Mouse (Mus musculus): ENCODE measurements at regions not wholly inside any gene's neighbourhood (a gene's known extent, or its start where the extent isn't known, plus 50 kb on each side); places are given as distances from the start of the nearest gene placed in this dataset.
A peak's percentile ranks its signal among the peaks of the same experiment; 100 is the strongest.

DNA sequence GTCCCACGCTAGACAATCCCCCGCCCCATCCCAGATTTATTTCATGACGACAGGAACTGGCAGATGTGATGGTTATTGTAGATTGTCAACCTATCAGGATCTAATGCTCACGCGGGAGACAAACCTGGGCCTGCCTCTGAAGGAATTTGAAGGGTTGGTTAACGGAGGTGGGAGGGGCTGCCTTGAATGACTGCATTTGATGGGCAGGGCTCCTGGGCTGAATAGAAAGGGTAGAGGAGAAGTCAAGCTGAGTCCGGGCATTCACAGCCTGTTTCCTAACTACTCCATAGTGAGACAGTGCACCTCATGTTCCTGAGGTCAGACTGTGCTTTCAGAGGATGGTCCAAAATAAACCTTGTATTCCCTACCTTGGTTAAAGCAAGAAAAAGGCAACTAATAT is 259.1 kb downstream of the Cryba4 start:
- H3K9me3 ChIP-seq (ENCODE audit: control insufficient read depth, low read length), result no peaks in the 10 kb centered on the region
- no peaks in the 10 kb centered on the region for H3K4me1 ChIP-seq (ENCODE audit: control insufficient read depth, insufficient read depth, low read length)
- H3K36me3 ChIP-seq (ENCODE audit: control insufficient read depth, insufficient read depth, low read length), result no peaks in the 10 kb centered on the region
- no peak for ATAC-seq (ENCODE audit: low read depth)
- H3K9ac ChIP-seq (replicated peaks; ENCODE audit: low read depth, low read length), result no peak overlapping the region
- H3K27me3 ChIP-seq (ENCODE audit: control insufficient read depth, insufficient read depth, low read length), result no peaks in the 10 kb centered on the region
- 43% methylated on average over 7 of the region's 7 CpGs for WGBS
- H3K4me2 ChIP-seq (ENCODE audit: low read depth, low read length), result no peak overlapping the region
- H3K27ac ChIP-seq (ENCODE audit: low read depth, low read length), result no peak overlapping the region
- H3K4me3 ChIP-seq (ENCODE audit: low read depth, low read length), result no peak overlapping the region

DNA sequence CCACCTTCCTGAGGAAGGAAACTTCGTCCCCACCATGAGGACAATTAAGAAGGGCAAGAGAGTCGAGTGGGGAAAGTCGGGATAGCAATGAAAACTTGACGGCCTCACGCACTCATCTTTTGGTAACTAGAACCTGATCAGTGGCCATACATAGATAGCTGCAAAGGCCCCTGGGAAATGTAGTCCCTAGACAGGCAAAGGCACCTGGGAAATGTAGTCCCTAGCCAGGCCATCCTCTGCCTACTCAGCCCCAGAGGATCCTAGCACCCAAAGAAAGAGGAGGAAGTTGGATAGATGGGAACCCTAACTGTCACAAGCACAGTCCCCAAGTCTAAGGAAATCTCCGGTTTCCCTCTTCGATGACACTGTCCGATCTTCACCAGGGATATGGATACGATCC is 258.4 kb downstream of the Cryba4 start:
- no peak overlapping the region for H3K4me3 ChIP-seq (ENCODE audit: low read depth, low read length)
- WGBS, result 79% methylated on average over 9 of the region's 9 CpGs
- H3K9me3 ChIP-seq (ENCODE audit: control insufficient read depth, low read length), result no peaks in the 10 kb centered on the region
- H3K36me3 ChIP-seq (ENCODE audit: control insufficient read depth, insufficient read depth, low read length), result no peaks in the 10 kb centered on the region
- no peak overlapping the region for H3K9ac ChIP-seq (replicated peaks; ENCODE audit: low read depth, low read length)
- no peak overlapping the region for H3K27ac ChIP-seq (ENCODE audit: low read depth, low read length)
- H3K4me1 ChIP-seq (ENCODE audit: control insufficient read depth, insufficient read depth, low read length), result no peaks in the 10 kb centered on the region
- ATAC-seq (ENCODE audit: low read depth), result peak; percentile 58; the same call in 1 of the 2 replicates
- H3K27me3 ChIP-seq (ENCODE audit: control insufficient read depth, insufficient read depth, low read length), result no peaks in the 10 kb centered on the region
- no peak overlapping the region for H3K4me2 ChIP-seq (ENCODE audit: low read depth, low read length)

- Histone ChIP-seq H3K9ac (replicated peaks; ENCODE audit: low read depth, low read length) (no peak overlapping the region), H3K4me3 (ENCODE audit: low read depth, low read length) (no peak overlapping the region), H3K36me3 (ENCODE audit: control insufficient read depth, insufficient read depth, low read length) (no peaks in the 10 kb centered on the region), H3K4me1 (ENCODE audit: control insufficient read depth, insufficient read depth, low read length) (peaks cover 4% of the 10 kb centered on the region), H3K9me3 (ENCODE audit: control insufficient read depth, low read length) (no peaks in the 10 kb centered on the region), H3K27ac (ENCODE audit: low read depth, low read length) (no peak overlapping the region), H3K27me3 (ENCODE audit: control insufficient read depth, insufficient read depth, low read length) (no peaks in the 10 kb centered on the region), H3K4me2 (ENCODE audit: low read depth, low read length) (no peak overlapping the region)
- no peak for ATAC-seq (ENCODE audit: low read depth)
- WGBS, result 35% methylated on average over 3 of the region's 3 CpGs
Measured at GRCm38 (mm10) chr5:111996806-111997205, 255.5 kb downstream of the Cryba4 start.

- Histone ChIP-seq H3K4me2 (ENCODE audit: low read depth, low read length) (0 out of 2 replicates have a peak overlapping the region, but pooled peaks have one; percentile 26), H3K27me3 (ENCODE audit: control insufficient read depth, insufficient read depth, low read length) (no peaks in the 10 kb centered on the region), H3K4me1 (ENCODE audit: control insufficient read depth, insufficient read depth, low read length) (peaks cover 17% of the 10 kb centered on the region), H3K4me3 (ENCODE audit: low read depth, low read length) (no peak overlapping the region), H3K9me3 (ENCODE audit: control insufficient read depth, low read length) (no peaks in the 10 kb centered on the region), H3K9ac (replicated peaks; ENCODE audit: low read depth, low read length) (0 out of 2 replicates have a peak overlapping the region, but pooled peaks have one; percentile 21), H3K36me3 (ENCODE audit: control insufficient read depth, insufficient read depth, low read length) (no peaks in the 10 kb centered on the region), H3K27ac (ENCODE audit: low read depth, low read length) (peak overlapping the region; percentile 81)
- peak; percentile 81 for ATAC-seq (ENCODE audit: low read depth)
- 6% methylated on average over 32 of the region's 32 CpGs for WGBS
Measured at GRCm38 (mm10) chr5:112001742-112002701, 250.3 kb downstream of the Cryba4 start.

- Histone ChIP-seq H3K27ac (ENCODE audit: low read depth, low read length) (no peak overlapping the region), H3K9me3 (ENCODE audit: control insufficient read depth, low read length) (no peaks in the 10 kb centered on the region), H3K4me1 (ENCODE audit: control insufficient read depth, insufficient read depth, low read length) (peaks cover 17% of the 10 kb centered on the region), H3K4me3 (ENCODE audit: low read depth, low read length) (no peak overlapping the region), H3K27me3 (ENCODE audit: control insufficient read depth, insufficient read depth, low read length) (no peaks in the 10 kb centered on the region), H3K9ac (replicated peaks; ENCODE audit: low read depth, low read length) (no peak overlapping the region), H3K4me2 (ENCODE audit: low read depth, low read length) (no peak overlapping the region), H3K36me3 (ENCODE audit: control insufficient read depth, insufficient read depth, low read length) (no peaks in the 10 kb centered on the region)
- WGBS, result 33% methylated on average over 12 of the region's 12 CpGs
- no peak for ATAC-seq (ENCODE audit: low read depth)
Measured at GRCm38 (mm10) chr5:112002856-112003660, 249.3 kb downstream of the Cryba4 start.

DNA sequence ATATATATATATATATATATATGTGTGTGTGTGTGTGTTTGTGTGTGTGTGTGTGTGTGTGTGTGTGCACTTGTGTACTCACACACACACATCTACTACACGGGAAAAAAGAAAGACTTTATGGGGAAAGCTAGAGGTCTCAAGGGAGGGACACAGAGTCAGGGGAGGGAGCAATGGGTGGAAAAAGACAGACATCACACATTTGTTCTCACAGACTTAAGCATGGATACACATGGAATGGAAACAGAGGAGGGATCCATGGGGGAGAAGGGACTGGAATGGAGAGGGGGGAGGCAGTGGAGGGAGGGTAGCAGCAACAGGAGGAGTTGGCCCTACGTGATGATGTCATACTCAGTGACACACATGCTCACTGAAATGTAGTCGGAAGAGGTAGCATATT is 248.3 kb downstream of the Cryba4 start:
- no peak overlapping the region for H3K4me2 ChIP-seq (ENCODE audit: low read depth, low read length)
- ATAC-seq (ENCODE audit: low read depth), result no peak
- H3K9me3 ChIP-seq (ENCODE audit: control insufficient read depth, low read length), result no peaks in the 10 kb centered on the region
- no peak overlapping the region for H3K9ac ChIP-seq (replicated peaks; ENCODE audit: low read depth, low read length)
- H3K36me3 ChIP-seq (ENCODE audit: control insufficient read depth, insufficient read depth, low read length), result no peaks in the 10 kb centered on the region
- H3K27me3 ChIP-seq (ENCODE audit: control insufficient read depth, insufficient read depth, low read length), result no peaks in the 10 kb centered on the region
- peaks cover 17% of the 10 kb centered on the region for H3K4me1 ChIP-seq (ENCODE audit: control insufficient read depth, insufficient read depth, low read length)
- WGBS, result 70% methylated on average over 3 of the region's 3 CpGs
- no peak overlapping the region for H3K4me3 ChIP-seq (ENCODE audit: low read depth, low read length)
- no peak overlapping the region for H3K27ac ChIP-seq (ENCODE audit: low read depth, low read length)

DNA sequence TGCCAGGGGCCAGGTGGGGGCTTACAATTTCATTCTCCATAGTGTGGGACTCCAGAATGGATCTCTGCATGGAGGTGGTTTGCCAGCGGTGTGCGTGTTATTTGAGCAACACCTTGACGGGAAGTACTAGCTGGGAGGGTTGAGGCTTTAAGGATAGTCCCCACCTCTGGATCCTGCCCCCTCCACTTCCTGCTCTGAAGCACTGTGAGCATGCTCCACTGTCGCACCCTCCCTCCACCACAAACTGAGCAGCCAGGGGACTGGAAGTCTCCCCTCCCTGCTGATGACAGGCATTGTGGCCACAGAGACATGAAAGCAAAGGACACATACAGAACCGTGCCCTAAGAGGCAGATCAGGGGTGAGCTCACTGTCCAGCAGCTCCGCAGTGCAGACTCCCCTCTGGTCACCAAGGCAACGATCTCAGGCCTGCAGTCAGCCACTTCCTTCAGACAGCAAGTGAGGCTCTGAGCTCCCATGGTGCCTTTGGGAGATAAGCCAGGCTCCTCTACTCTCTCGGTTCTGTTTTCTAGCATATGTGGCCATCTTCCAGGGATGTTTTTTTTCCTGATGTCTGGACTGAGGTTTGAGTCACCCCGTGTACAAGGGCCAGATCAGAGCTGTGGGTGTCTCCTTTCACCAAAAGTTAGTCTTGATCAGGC is 239.7 kb downstream of the Cryba4 start:
- H3K9me3 ChIP-seq (ENCODE audit: control insufficient read depth, low read length), result no peaks in the 10 kb centered on the region
- ATAC-seq (ENCODE audit: low read depth), result peak; percentile 44; the same call in 1 of the 2 replicates
- no peaks in the 10 kb centered on the region for H3K36me3 ChIP-seq (ENCODE audit: control insufficient read depth, insufficient read depth, low read length)
- H3K4me1 ChIP-seq (ENCODE audit: control insufficient read depth, insufficient read depth, low read length), result no peaks in the 10 kb centered on the region
- no peak overlapping the region for H3K9ac ChIP-seq (replicated peaks; ENCODE audit: low read depth, low read length)
- H3K4me2 ChIP-seq (ENCODE audit: low read depth, low read length), result no peak overlapping the region
- 18% methylated on average over 9 of the region's 9 CpGs for WGBS
- H3K27me3 ChIP-seq (ENCODE audit: control insufficient read depth, insufficient read depth, low read length), result no peaks in the 10 kb centered on the region; the same call in 1 of the 2 replicates
- H3K4me3 ChIP-seq (ENCODE audit: low read depth, low read length), result no peak overlapping the region
- no peak overlapping the region for H3K27ac ChIP-seq (ENCODE audit: low read depth, low read length)

- Histone ChIP-seq H3K4me3 (ENCODE audit: low read depth, low read length) (no peak overlapping the region), H3K4me2 (ENCODE audit: low read depth, low read length) (no peak overlapping the region), H3K27ac (ENCODE audit: low read depth, low read length) (no peak overlapping the region), H3K9me3 (ENCODE audit: control insufficient read depth, low read length) (no peaks in the 10 kb centered on the region), H3K9ac (replicated peaks; ENCODE audit: low read depth, low read length) (no peak overlapping the region), H3K36me3 (ENCODE audit: control insufficient read depth, insufficient read depth, low read length) (no peaks in the 10 kb centered on the region), H3K4me1 (ENCODE audit: control insufficient read depth, insufficient read depth, low read length) (no peaks in the 10 kb centered on the region), H3K27me3 (ENCODE audit: control insufficient read depth, insufficient read depth, low read length) (no peaks in the 10 kb centered on the region; the same call in 1 of the 2 replicates)
- ATAC-seq (ENCODE audit: low read depth), result no peak
- 72% methylated on average over 7 of the region's 7 CpGs for WGBS
Measured at GRCm38 (mm10) chr5:112018925-112019324, 233.4 kb downstream of the Cryba4 start.
